9 mouse cellular contexts compared by ENCODE assay signal in the genomic region with DNA sequence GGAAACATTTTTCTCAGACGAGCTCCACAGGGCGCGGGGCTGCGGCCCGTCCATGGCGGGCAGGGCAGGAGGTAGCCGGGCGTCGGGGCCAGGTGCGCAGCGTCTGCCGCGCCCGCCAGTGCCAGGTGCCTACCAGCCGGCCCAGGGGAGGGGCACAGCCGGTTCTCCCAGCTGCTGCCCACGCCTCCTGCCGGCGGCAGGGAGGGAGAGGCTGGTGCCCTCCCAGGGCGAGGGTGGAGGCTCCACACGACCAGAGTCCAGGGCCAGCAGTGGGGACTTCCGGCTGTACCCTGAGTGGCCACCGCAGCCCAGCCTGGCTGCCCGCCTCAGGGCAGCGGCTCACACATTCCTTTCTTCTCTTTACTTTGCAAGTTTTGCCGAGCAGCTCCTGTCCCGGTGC. TPM values are rescaled to one million over a fixed set of nuclear protein-coding genes. Genes with fewer than 3 reads are reported as not detected.
DNase-seq lines count a peak whose midpoint lies in the region; ATAC-seq lines count a peak whose summit lies in the region.
"Had no signal": no experiment of that assay in that cellular context is flagged by ENCODE, and none has a peak within 500 bp of the region (broad histone marks: within the 10 kb centered on the region; RNA-seq: fewer than 3 reads in every experiment).

No protein-coding gene starts in this region.

- peak overlapping the region; percentile 41 for H3K4me2 ChIP-seq in forebrain, embryonic 13.5 days

- DNase-seq in adrenal gland, postnatal 14 days: peak; percentile 29
- DNase-seq in adrenal gland, adult (ENCODE audit: inconsistent age in 2 of 2, low spot score in 1 of 2): no peak
- peak; percentile 72 to 91 for DNase-seq in kidney, postnatal 25 days
- DNase-seq in lung, postnatal 36 days: peak; percentile 75
- DNase-seq in thymus, postnatal 36 days: peak; percentile 51 to 71
- no peak for DNase-seq in cerebellum, adult 11 months
- no peak for DNase-seq in c-Kit-positive CD71-positive TER-119-positive erythroid progenitor cells, embryonic 14.5 days (ENCODE audit: low spot score)

- no peak overlapping the region for H3K4me3 ChIP-seq in forebrain, embryonic 13.5 days

- no peaks in the 10 kb centered on the region for H3K4me1 ChIP-seq in forebrain, embryonic 13.5 days

- H3K36me3 ChIP-seq in forebrain, embryonic 13.5 days (ENCODE audit: poor library complexity, severe bottlenecking): no peaks in the 10 kb centered on the region

- H3K27ac ChIP-seq in forebrain, embryonic 13.5 days: no peak overlapping the region

- ATAC-seq in forebrain, embryonic 13.5 days: no peak

- H3K9me3 ChIP-seq in forebrain, embryonic 13.5 days (replicated peaks): no peaks in the 10 kb centered on the region

- H3K9ac ChIP-seq in forebrain, embryonic 13.5 days: peak overlapping the region; percentile 37

- 10% methylated on average over 27 of the region's 27 CpGs for WGBS in forebrain, embryonic 13.5 days

- H3K27me3 ChIP-seq in forebrain, embryonic 13.5 days: peaks cover 33% of the 10 kb centered on the region

RNA-seq across cellular contexts. Expression of gene Lmtk3, which starts 24.1 kb away (rescaled TPM):
- 7.5 and 9.9 TPM in 2 replicates for total RNA-seq in adrenal gland, postnatal 14 days (2021)
- polyA plus RNA-seq in forebrain, embryonic 13.5 days (2015; fragmentation: Nextera tagmentation; extraction: Ambion mirVana): 12.4 and 13.1 TPM in 2 replicates

RNA-seq across cellular contexts. Expression of gene Sult2b1, which starts 25.1 kb away (rescaled TPM):
- 0.52 and 1.0 TPM in 2 replicates for total RNA-seq in adrenal gland, postnatal 14 days (2021)
- polyA plus RNA-seq in forebrain, embryonic 13.5 days (2015; fragmentation: Nextera tagmentation; extraction: Ambion mirVana): 4.1 and 4.4 TPM in 2 replicates

RNA-seq across cellular contexts. Expression of gene Spaca4, which starts 33.8 kb away (rescaled TPM):
- total RNA-seq in adrenal gland, postnatal 14 days (2021): not detected in 2 replicates
- polyA plus RNA-seq in forebrain, embryonic 13.5 days (2015; fragmentation: Nextera tagmentation; extraction: Ambion mirVana): not detected in 2 replicates
- polyA plus RNA-seq: neural tube, embryonic 14.5 days had no signal

RNA-seq across cellular contexts. Expression of gene Fam83e, which starts 38.4 kb away (rescaled TPM):
- 0.45 and 0.74 TPM in 2 replicates for total RNA-seq in adrenal gland, postnatal 14 days (2021)
- polyA plus RNA-seq in forebrain, embryonic 13.5 days (2015; fragmentation: Nextera tagmentation; extraction: Ambion mirVana): 1.3 TPM in 2 replicates

RNA-seq across cellular contexts. Expression of gene Sphk2, which starts 41.6 kb away (rescaled TPM):
- total RNA-seq in adrenal gland, postnatal 14 days (2021): 32.3 and 34.4 TPM in 2 replicates
- polyA plus RNA-seq in forebrain, embryonic 13.5 days (2015; fragmentation: Nextera tagmentation; extraction: Ambion mirVana): 25.3 and 29.7 TPM in 2 replicates

Comparison
In these comparisons a context has a peak if more than half of its experiments do, and no peak if none do; other contexts are left out.
1. DNase-seq: peak in adrenal gland, postnatal 14 days (single experiment), kidney, postnatal 25 days (2 of 2), lung, postnatal 36 days (single experiment) and thymus, postnatal 36 days (2 of 2); none in adrenal gland, adult (0 of 2), cerebellum, adult 11 months (single experiment) and c-Kit-positive CD71-positive TER-119-positive erythroid progenitor cells, embryonic 14.5 days (single experiment).